Mouse (Mus musculus) C2C12 (cell line): ENCODE results near the gene Epb41l5.

Source experiments
- CTCF ChIP-seq: IDR thresholded peaks from one replicate; pipeline ENCODE4 v1.5.1; 2011; ENCODE audit not compliant: control insufficient read depth, insufficient read depth, insufficient read length
- MAX ChIP-seq: IDR thresholded peaks from one replicate; pipeline ENCODE4 v1.6.1; 2011; ENCODE audit warnings: mild to moderate bottlenecking, control low read depth
- MYOD1 ChIP-seq: IDR thresholded peaks from one replicate; pipeline ENCODE4 v1.6.1; 2011; ENCODE audit warnings: low read depth; ENCODE audit not compliant: control insufficient read depth, insufficient read length
- MYOG ChIP-seq: IDR thresholded peaks from one replicate; pipeline ENCODE4 v1.6.1; 2011; ENCODE audit not compliant: control insufficient read depth, insufficient read length; ENCODE audit errors: extremely low read depth
- USF1 ChIP-seq: IDR thresholded peaks from one replicate; pipeline ENCODE4 v1.6.1; 2011; ENCODE audit warnings: low read depth, mild to moderate bottlenecking, control low read depth, moderate library complexity

- no peak for TF ChIP-seq CTCF
- TF ChIP-seq MYOD1 = no peak
- no peak for TF ChIP-seq MAX
- no peak for TF ChIP-seq MYOG
- TF ChIP-seq USF1 = no peak
Measured at GRCm38 (mm10) chr1:119541570-119541969, 107.2 kb downstream of the Epb41l5 start.
